Mouse (Mus musculus): ENCODE results near the gene Stoml1.

- TF ChIP-seq CTCF (IDR thresholded peaks at IDR 0.05): no peak
- no peak for TF ChIP-seq POLR2A (IDR thresholded peaks at IDR 0.05; ENCODE audit: insufficient read depth, low read depth, low read length)
- TF ChIP-seq EP300 (IDR thresholded peaks at IDR 0.05; ENCODE audit: insufficient read depth, low read depth, low read length): no peak
Observed at GRCm38 (mm10) chr9:58213865-58214264, 39.1 kb upstream of the Stoml1 start.

Data from heart, adult 2 months (tissue).